Mouse (Mus musculus) embryonic facial prominence, embryonic 13.5 days (tissue): ENCODE results near the gene Gm42906. TPM values are rescaled to one million over a fixed set of nuclear protein-coding genes. Genes with fewer than 3 reads are reported as not detected.

Experiments
- ATAC-seq: fragments of 200-750 bp; cut with Nextera tagmentation; 2 replicates; pipeline ENCODE4 v1.8.0; 2017; ENCODE audit warnings: low read depth; ENCODE audit not compliant: insufficient number of reproducible peaks, insufficient read depth, low FRiP score, low TSS enrichment
- H3K27ac ChIP-seq: fragments of 300-500 bp; sonication (generic); 2 replicates; pipeline ENCODE4 v1.5.1; 2015; ENCODE audit warnings: moderate library complexity, mild to moderate bottlenecking, inconsistent platforms
- H3K27me3 ChIP-seq: fragments of 300-500 bp; sonication (generic); 2 replicates; pipeline ENCODE4 v1.6.1; 2015; ENCODE audit warnings: mild to moderate bottlenecking, inconsistent platforms
- H3K36me3 ChIP-seq: fragments of 300-500 bp; sonication (generic); 2 replicates; pipeline ENCODE4 v1.6.1; 2015; ENCODE audit warnings: mild to moderate bottlenecking, inconsistent platforms
- H3K4me1 ChIP-seq: fragments of 300-500 bp; sonication (generic); 2 replicates; pipeline ENCODE4 v1.6.1; 2015; ENCODE audit warnings: inconsistent platforms
- H3K4me2 ChIP-seq: fragments of 300-500 bp; sonication (generic); 2 replicates; pipeline ENCODE4 v1.6.1; 2015; ENCODE audit warnings: moderate library complexity, mild to moderate bottlenecking, inconsistent platforms
- H3K4me3 ChIP-seq: fragments of 300-500 bp; sonication (generic); 2 replicates; pipeline ENCODE4 v1.5.1; 2015; ENCODE audit warnings: mild to moderate bottlenecking, inconsistent platforms
- H3K9ac ChIP-seq: fragments of 300-500 bp; sonication (generic); 2 replicates; pipeline ENCODE4 v1.6.1; 2015; ENCODE audit warnings: mild to moderate bottlenecking, inconsistent platforms
- H3K9me3 ChIP-seq: fragments of 300-500 bp; sonication (generic); 2 replicates; pipeline ENCODE4 v1.6.1; 2016; ENCODE audit warnings: inconsistent platforms
- WGBS: fragments of 180-500 bp; shearing (Covaris S2); methylation state at CpG from one replicate; pipeline ENCODE4 v1.1.7; 2015; ENCODE audit warnings: mixed read lengths; 5-methylcytosine and 5-hydroxymethylcytosine counted together
- polyA plus RNA-seq: library from polyadenylated mRNA; unstranded; fragments of >200 nt; fragmentation: Nextera tagmentation; extraction: Ambion mirVana; gene quantifications from 2 replicates; pipeline ENCODE4 v1.2.1, GENCODE M21; 2015

The Gm42906 gene
- polyA plus RNA-seq, 1 experiment from 2014 or later: not detected

GRCm38 (mm10) chr5:151248084-151248483 lies 179.9 kb downstream of the Gm42906 start:
- H3K27me3 ChIP-seq: no peaks in the 10 kb centered on the region
- no peak overlapping the region for H3K4me3 ChIP-seq
- no peak overlapping the region for H3K27ac ChIP-seq
- H3K4me2 ChIP-seq: no peak overlapping the region
- H3K36me3 ChIP-seq: no peaks in the 10 kb centered on the region
- H3K9me3 ChIP-seq: no peaks in the 10 kb centered on the region
- H3K4me1 ChIP-seq: no peaks in the 10 kb centered on the region
- 85% methylated on average over 2 of the region's 2 CpGs for WGBS
- no peak overlapping the region for H3K9ac ChIP-seq
- no peak for ATAC-seq

GRCm38 (mm10) chr5:151247115-151247875 lies 180.7 kb downstream of the Gm42906 start:
- Histone ChIP-seq H3K9ac (no peak overlapping the region), H3K4me3 (no peak overlapping the region), H3K27ac (no peak overlapping the region), H3K27me3 (no peaks in the 10 kb centered on the region), H3K9me3 (no peaks in the 10 kb centered on the region), H3K4me2 (no peak overlapping the region), H3K36me3 (no peaks in the 10 kb centered on the region), H3K4me1 (no peaks in the 10 kb centered on the region)
- WGBS: 59% methylated on average over 11 of the region's 11 CpGs
- no peak for ATAC-seq

- no peak overlapping the region for H3K27ac ChIP-seq
- H3K27me3 ChIP-seq: no peaks in the 10 kb centered on the region
- 94% methylated on average over 2 of the region's 2 CpGs for WGBS
- no peak overlapping the region for H3K4me2 ChIP-seq
- ATAC-seq: no peak
- H3K36me3 ChIP-seq: no peaks in the 10 kb centered on the region
- no peak overlapping the region for H3K4me3 ChIP-seq
- no peaks in the 10 kb centered on the region for H3K9me3 ChIP-seq
- H3K4me1 ChIP-seq: no peaks in the 10 kb centered on the region
- H3K9ac ChIP-seq: no peak overlapping the region
These were observed 181.7 kb downstream of the Gm42906 start for GRCm38 (mm10) chr5:151246287-151246686.

DNA sequence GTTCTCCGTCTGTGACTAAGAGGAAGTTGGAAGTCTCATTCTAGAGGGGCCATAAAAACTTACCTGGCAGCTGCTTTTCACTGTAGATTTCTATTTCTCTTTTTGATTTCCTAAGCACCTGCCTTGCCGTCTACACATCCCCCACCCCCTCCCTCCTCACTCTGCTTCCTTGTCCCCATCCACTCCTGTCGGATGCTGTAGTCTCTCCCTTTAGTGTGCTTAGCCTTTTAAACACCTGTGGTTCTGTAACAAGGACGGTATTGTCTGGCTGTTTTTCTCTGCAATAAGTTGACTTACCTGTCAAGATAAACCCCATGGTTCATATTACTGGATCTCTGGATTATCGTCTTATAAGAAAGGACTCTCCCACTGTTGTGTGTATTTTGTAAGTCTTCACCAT lies 182.4 kb downstream of the Gm42906 start:
- Histone ChIP-seq H3K27me3 (no peaks in the 10 kb centered on the region), H3K9me3 (no peaks in the 10 kb centered on the region), H3K9ac (no peak overlapping the region), H3K4me2 (no peak overlapping the region), H3K27ac (no peak overlapping the region), H3K4me3 (no peak overlapping the region), H3K4me1 (no peaks in the 10 kb centered on the region), H3K36me3 (no peaks in the 10 kb centered on the region)
- no peak for ATAC-seq
- WGBS: 87% methylated on average over 5 of the region's 5 CpGs

- H3K4me1 ChIP-seq: peaks cover 3% of the 10 kb centered on the region; the same call in 1 of the 2 replicates
- H3K4me3 ChIP-seq: no peak overlapping the region
- H3K9me3 ChIP-seq: no peaks in the 10 kb centered on the region
- ATAC-seq: no peak
- 77% methylated on average over 9 of the region's 9 CpGs for WGBS
- peaks cover 11% of the 10 kb centered on the region for H3K27me3 ChIP-seq
- H3K36me3 ChIP-seq: no peaks in the 10 kb centered on the region
- no peak overlapping the region for H3K27ac ChIP-seq
- H3K4me2 ChIP-seq: no peak overlapping the region
- no peak overlapping the region for H3K9ac ChIP-seq
These were observed 189.2 kb downstream of the Gm42906 start for GRCm38 (mm10) chr5:151238730-151239129.

GRCm38 (mm10) chr5:151236411-151236810 lies 191.6 kb downstream of the Gm42906 start:
- Histone ChIP-seq H3K9ac (no peak overlapping the region), H3K36me3 (no peaks in the 10 kb centered on the region), H3K4me1 (peaks cover 12% of the 10 kb centered on the region), H3K27ac (no peak overlapping the region), H3K27me3 (peaks cover 22% of the 10 kb centered on the region), H3K4me2 (no peak overlapping the region), H3K9me3 (no peaks in the 10 kb centered on the region), H3K4me3 (no peak overlapping the region)
- 53% methylated on average over 5 of the region's 5 CpGs for WGBS
- no peak for ATAC-seq

- H3K27me3 ChIP-seq: peaks cover 22% of the 10 kb centered on the region
- H3K4me3 ChIP-seq: peak within 1 kb of the TSS; percentile 57
- no peaks in the 10 kb centered on the region for H3K9me3 ChIP-seq
- peak within 1 kb of the TSS; percentile 93 for H3K4me2 ChIP-seq
- no peak within 1 kb of the TSS for H3K27ac ChIP-seq
- WGBS: under 1% methylated on average over 49 of the region's 49 CpGs
- peak; percentile 64 for ATAC-seq
- H3K4me1 ChIP-seq: peaks cover 12% of the 10 kb centered on the region
- peak within 1 kb of the TSS; percentile 79 for H3K9ac ChIP-seq
- no peaks in the 10 kb centered on the region for H3K36me3 ChIP-seq
These were observed 194.4 kb downstream of the Gm42906 start, which contains the start of gene Stard13 for GRCm38 (mm10) chr5:151233400-151234031. Gene Stard13, minus strand, starts transcription at chr5:151233836.

- no peak for ATAC-seq
- Histone ChIP-seq H3K36me3 (no peaks in the 10 kb centered on the region), H3K27me3 (peaks cover 22% of the 10 kb centered on the region), H3K4me2 (peak overlapping the region; percentile 93), H3K9me3 (no peaks in the 10 kb centered on the region), H3K4me1 (peaks cover 12% of the 10 kb centered on the region), H3K27ac (no peak overlapping the region), H3K9ac (peak overlapping the region; percentile 79), H3K4me3 (peak overlapping the region; percentile 57)
- 13% methylated on average over 10 of the region's 13 CpGs for whole genome bisulfite sequencing
These were observed 195.2 kb downstream of the Gm42906 start for GRCm38 (mm10) chr5:151232576-151233299.

DNA sequence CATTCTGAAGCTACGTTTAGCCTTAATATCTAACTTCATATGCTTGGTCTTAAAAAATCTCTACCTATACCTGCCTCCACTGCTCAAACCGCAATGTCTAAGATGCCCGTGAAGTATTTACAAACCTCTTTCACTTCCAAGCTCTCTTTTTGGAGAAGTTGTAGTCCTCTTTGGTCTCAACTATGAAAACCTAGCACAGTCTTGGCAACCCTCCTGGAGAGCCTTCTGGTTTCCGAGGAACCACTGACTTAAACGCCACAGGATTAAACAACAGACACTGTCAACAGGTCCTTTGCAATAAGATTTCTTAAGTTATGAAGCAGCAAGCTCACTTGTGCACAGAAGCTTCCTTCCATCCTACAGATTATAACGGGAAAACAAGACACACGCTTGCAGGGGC lies 196.1 kb downstream of the Gm42906 start:
- Histone ChIP-seq H3K4me3 (no peak overlapping the region), H3K27ac (no peak overlapping the region), H3K4me2 (peak overlapping the region; percentile 93; the same call in 1 of the 2 replicates), H3K9me3 (no peaks in the 10 kb centered on the region), H3K9ac (no peak overlapping the region), H3K4me1 (peaks cover 12% of the 10 kb centered on the region), H3K27me3 (peaks cover 22% of the 10 kb centered on the region), H3K36me3 (no peaks in the 10 kb centered on the region)
- ATAC-seq: no peak
- 89% methylated on average over 7 of the region's 7 CpGs for WGBS

GRCm38 (mm10) chr5:151231411-151231810 lies 196.6 kb downstream of the Gm42906 start:
- Histone ChIP-seq H3K4me3 (no peak overlapping the region), H3K36me3 (no peaks in the 10 kb centered on the region), H3K27ac (no peak overlapping the region), H3K9me3 (no peaks in the 10 kb centered on the region), H3K4me2 (no peak overlapping the region), H3K27me3 (peaks cover 22% of the 10 kb centered on the region), H3K9ac (no peak overlapping the region), H3K4me1 (peaks cover 12% of the 10 kb centered on the region)
- no peak for ATAC-seq
- WGBS: 74% methylated on average over 4 of the region's 4 CpGs

GRCm38 (mm10) chr5:151230427-151230826 lies 197.5 kb downstream of the Gm42906 start:
- H3K4me1 ChIP-seq: peaks cover 12% of the 10 kb centered on the region
- no peaks in the 10 kb centered on the region for H3K9me3 ChIP-seq
- H3K27me3 ChIP-seq: peaks cover 22% of the 10 kb centered on the region
- no peak overlapping the region for H3K4me2 ChIP-seq
- ATAC-seq: no peak
- no peaks in the 10 kb centered on the region for H3K36me3 ChIP-seq
- 85% methylated on average over 4 of the region's 4 CpGs for WGBS
- no peak overlapping the region for H3K9ac ChIP-seq
- H3K4me3 ChIP-seq: no peak overlapping the region
- no peak overlapping the region for H3K27ac ChIP-seq
